Mouse (Mus musculus): ENCODE data around the gene Arsg.

DNA sequence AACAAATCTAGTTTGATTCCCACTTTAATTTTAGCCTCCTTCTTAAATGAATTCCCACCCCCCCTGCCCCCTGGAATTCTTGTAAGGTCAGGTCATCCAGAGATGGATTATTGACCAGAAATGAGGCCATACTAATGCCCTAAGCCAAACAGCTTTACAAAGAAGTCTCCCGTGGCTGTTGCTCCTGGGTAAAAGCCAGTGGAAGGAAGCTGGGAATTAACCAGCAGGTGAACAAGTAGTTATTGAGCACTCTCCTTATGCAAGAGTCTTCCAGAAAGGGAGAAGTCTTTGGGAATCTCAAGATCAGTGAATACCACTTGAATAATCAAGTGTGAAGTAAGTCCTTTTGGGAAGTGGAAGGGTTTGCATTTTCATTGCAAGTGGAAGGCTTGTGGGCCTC, 13.9 kb downstream of the Arsg start:
- TF ChIP-seq POLR2A (IDR thresholded peaks at IDR 0.05; ENCODE audit: insufficient read length, low read depth), result no peak
- no peak for TF ChIP-seq POLR2AphosphoS2 (IDR thresholded peaks at IDR 0.05; ENCODE audit: insufficient read length, low read depth)
- no peak for TF ChIP-seq TCF12 (IDR thresholded peaks at IDR 0.05; ENCODE audit: insufficient read depth, poor library complexity, severe bottlenecking)
- TF ChIP-seq MAX (IDR thresholded peaks at IDR 0.05; ENCODE audit: low read depth), result no peak
- no peak for TF ChIP-seq USF1 (IDR thresholded peaks at IDR 0.05; ENCODE audit: low read depth)
- no peak for TF ChIP-seq REST (IDR thresholded peaks at IDR 0.05; ENCODE audit: insufficient read depth, insufficient read length)
- TF ChIP-seq E2F4 (IDR thresholded peaks at IDR 0.05; ENCODE audit: insufficient read depth), result no peak
- TF ChIP-seq SRF (IDR thresholded peaks at IDR 0.05; ENCODE audit: control insufficient read depth, insufficient read length, low read depth), result no peak
